Mouse (Mus musculus) midbrain, embryonic 14.5 days (tissue): ENCODE results near the gene Nmnat2. TPM values are rescaled to one million over a fixed set of nuclear protein-coding genes. Genes with fewer than 3 reads are reported as not detected.
A peak's percentile ranks its signal among the peaks of the same experiment; 100 is the strongest.

ENCODE experiments used
- ATAC-seq: fragments of 200-750 bp; cut with Nextera tagmentation; 2 replicates; pipeline ENCODE4 v1.8.0; 2017; ENCODE audit warnings: moderate number of reproducible peaks, moderate library complexity; ENCODE audit not compliant: low FRiP score, low TSS enrichment
- DNase-seq: peaks from one replicate; pipeline ENCODE4 v3.0.0-alpha.2; 2015
- H3K27ac ChIP-seq: fragments of 300-500 bp; sonication (generic); replicated peaks from 2 replicates; pipeline ENCODE4 v1.5.1; 2014; ENCODE audit warnings: mild to moderate bottlenecking, low read depth, low read length, moderate library complexity
- H3K27me3 ChIP-seq: fragments of 300-500 bp; sonication (generic); 2 replicates; pipeline ENCODE4 v1.6.1; 2014; ENCODE audit warnings: low read length, control low read depth, mixed read lengths; ENCODE audit not compliant: control insufficient read depth, insufficient read depth
- H3K36me3 ChIP-seq: fragments of 300-500 bp; sonication (generic); 2 replicates; pipeline ENCODE4 v1.6.1; 2014; ENCODE audit warnings: low read length, control low read depth; ENCODE audit not compliant: control insufficient read depth, insufficient read depth
- H3K4me1 ChIP-seq: fragments of 300-500 bp; sonication (generic); 2 replicates; pipeline ENCODE4 v1.6.1; 2014; ENCODE audit warnings: mild to moderate bottlenecking, antibody characterized with exemption, low read length, control low read depth; ENCODE audit not compliant: control insufficient read depth, insufficient read depth
- H3K4me2 ChIP-seq: fragments of 300-500 bp; sonication (generic); 2 replicates; pipeline ENCODE4 v1.6.1; 2014; ENCODE audit warnings: mild to moderate bottlenecking, low read length, moderate library complexity
- H3K4me3 ChIP-seq: fragments of 300-500 bp; sonication (generic); replicated peaks from 2 replicates; pipeline ENCODE4 v1.5.1; 2014; ENCODE audit warnings: low read depth, low read length
- H3K9ac ChIP-seq: fragments of 300-500 bp; sonication (generic); replicated peaks from 2 replicates; pipeline ENCODE4 v1.6.1; 2014; ENCODE audit warnings: mild to moderate bottlenecking, low read length, moderate library complexity
- H3K9me3 ChIP-seq: fragments of 300-500 bp; sonication (generic); 2 replicates; pipeline ENCODE4 v1.6.1; 2016; ENCODE audit warnings: low read length, control low read depth, mixed read lengths; ENCODE audit not compliant: control insufficient read depth
- WGBS: fragments of 180-500 bp; shearing (Covaris S2); extraction: QIAGEN DNeasy Blood & Tissue Kit; methylation state at CpG from one replicate; pipeline ENCODE4 v1.1.7; 2014; 5-methylcytosine and 5-hydroxymethylcytosine counted together
- polyA plus RNA-seq: library from polyadenylated mRNA; unstranded; fragments of >200 nt; fragmentation: Nextera tagmentation; extraction: Ambion mirVana; gene quantifications from 2 replicates; pipeline ENCODE4 v1.2.1, GENCODE M21; 2014

Gene Nmnat2
- polyA plus RNA-seq, 1 experiment from 2014 or later: 83.2 TPM

DNA sequence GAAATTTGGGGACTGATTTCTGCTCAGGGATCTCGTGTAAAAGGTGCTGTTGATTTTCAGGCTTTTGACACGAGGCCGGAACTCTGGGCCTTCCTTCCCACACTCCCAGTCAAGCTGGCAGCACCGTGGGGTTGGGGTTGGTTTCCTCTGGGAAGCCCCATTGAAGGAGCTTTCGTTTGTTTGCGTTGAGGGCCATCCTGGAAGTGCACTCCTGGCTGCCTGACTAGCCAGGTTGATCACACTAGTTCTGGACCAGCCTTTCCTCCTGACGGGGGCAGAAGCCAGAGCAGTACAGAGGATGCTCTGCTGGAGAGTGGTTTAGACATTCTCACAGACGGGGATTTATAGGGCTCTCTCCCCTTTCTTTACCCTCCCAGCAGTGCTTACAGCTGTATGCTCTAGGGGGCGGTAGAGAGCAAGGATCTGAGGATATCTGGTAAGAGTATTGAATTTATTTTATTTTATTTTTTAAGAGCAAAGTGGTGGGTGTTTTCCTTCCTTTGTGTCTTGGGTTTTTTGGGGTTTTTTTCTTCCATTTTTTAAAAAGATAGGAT lies 146.6 kb downstream of the Nmnat2 start:
- Histone ChIP-seq H3K27ac (no peak overlapping the region), H3K9me3 (no peaks in the 10 kb centered on the region), H3K36me3 (no peaks in the 10 kb centered on the region), H3K4me3 (no peak overlapping the region), H3K27me3 (no peaks in the 10 kb centered on the region), H3K9ac (no peak overlapping the region), H3K4me1 (0 out of 2 replicates have a peak, but pooled peaks cover 2% of the 10 kb centered on the region), H3K4me2 (no peak overlapping the region)
- DNase-seq: peak; percentile 67
- 35% methylated on average over 9 of the region's 9 CpGs for WGBS
- no peak for ATAC-seq

GRCm38 (mm10) chr1:153102296-153103185 lies 147.7 kb downstream of the Nmnat2 start:
- 92% methylated on average over 17 of the region's 17 CpGs for WGBS
- no peak overlapping the region for H3K4me2 ChIP-seq
- no peak overlapping the region for H3K4me3 ChIP-seq
- no peaks in the 10 kb centered on the region for H3K9me3 ChIP-seq
- no peaks in the 10 kb centered on the region for H3K36me3 ChIP-seq
- H3K27me3 ChIP-seq: no peaks in the 10 kb centered on the region
- ATAC-seq: no peak
- 0 out of 2 replicates have a peak, but pooled peaks cover under 1% of the 10 kb centered on the region for H3K4me1 ChIP-seq
- no peak overlapping the region for H3K27ac ChIP-seq
- DNase-seq: peak; percentile 26
- no peak overlapping the region for H3K9ac ChIP-seq

- DNase-seq: no peak
- 96% methylated on average over 7 of the region's 8 CpGs for WGBS
- Histone ChIP-seq H3K4me3 (no peak overlapping the region), H3K27me3 (no peaks in the 10 kb centered on the region), H3K27ac (no peak overlapping the region), H3K36me3 (no peaks in the 10 kb centered on the region), H3K4me2 (no peak overlapping the region), H3K9ac (no peak overlapping the region), H3K9me3 (no peaks in the 10 kb centered on the region), H3K4me1 (0 out of 2 replicates have a peak, but pooled peaks cover 4% of the 10 kb centered on the region)
- ATAC-seq: no peak
Measured at GRCm38 (mm10) chr1:153103186-153103554, 148.4 kb downstream of the Nmnat2 start.

- 83% methylated on average over 12 of the region's 12 CpGs for whole genome bisulfite sequencing
Measured at GRCm38 (mm10) chr1:153104804-153105203, 150.0 kb downstream of the Nmnat2 start.

GRCm38 (mm10) chr1:153107866-153108265 lies 153.1 kb downstream of the Nmnat2 start:
- peak; percentile 68 for DNase-seq
- H3K27ac ChIP-seq: no peak overlapping the region

More at GRCm38 (mm10) chr1:153104804-153105203, 150.0 kb downstream of the Nmnat2 start:
- Histone ChIP-seq H3K27ac (no peak overlapping the region), H3K9me3 (no peaks in the 10 kb centered on the region), H3K4me1 (0 out of 2 replicates have a peak, but pooled peaks cover 4% of the 10 kb centered on the region), H3K36me3 (no peaks in the 10 kb centered on the region), H3K27me3 (no peaks in the 10 kb centered on the region), H3K4me3 (no peak overlapping the region), H3K9ac (no peak overlapping the region), H3K4me2 (no peak overlapping the region)
- DNase-seq (no peak), ATAC-seq (no peak)

GRCm38 (mm10) chr1:153109346-153109745 lies 154.6 kb downstream of the Nmnat2 start:
- no peak overlapping the region for H3K27ac ChIP-seq
- 0 out of 2 replicates have a peak, but pooled peaks cover 4% of the 10 kb centered on the region for H3K4me1 ChIP-seq
- no peak overlapping the region for H3K4me2 ChIP-seq
- H3K9me3 ChIP-seq: no peaks in the 10 kb centered on the region
- DNase-seq (no peak), ATAC-seq (no peak)
- WGBS: 85% methylated on average over 5 of the region's 5 CpGs
- no peak overlapping the region for H3K9ac ChIP-seq
- no peak overlapping the region for H3K4me3 ChIP-seq
- H3K36me3 ChIP-seq: peaks cover 10% of the 10 kb centered on the region
- H3K27me3 ChIP-seq: no peaks in the 10 kb centered on the region

More at GRCm38 (mm10) chr1:153107866-153108265, 153.1 kb downstream of the Nmnat2 start:
- ATAC-seq: no peak; the same call in 1 of the 2 replicates
- H3K4me2 ChIP-seq: no peak overlapping the region
- WGBS: 48% methylated on average over 7 of the region's 7 CpGs
- no peak overlapping the region for H3K4me3 ChIP-seq
- H3K9me3 ChIP-seq: no peaks in the 10 kb centered on the region
- peaks cover 9% of the 10 kb centered on the region for H3K36me3 ChIP-seq
- H3K9ac ChIP-seq: no peak overlapping the region
- 0 out of 2 replicates have a peak, but pooled peaks cover 4% of the 10 kb centered on the region for H3K4me1 ChIP-seq
- no peaks in the 10 kb centered on the region for H3K27me3 ChIP-seq

DNA sequence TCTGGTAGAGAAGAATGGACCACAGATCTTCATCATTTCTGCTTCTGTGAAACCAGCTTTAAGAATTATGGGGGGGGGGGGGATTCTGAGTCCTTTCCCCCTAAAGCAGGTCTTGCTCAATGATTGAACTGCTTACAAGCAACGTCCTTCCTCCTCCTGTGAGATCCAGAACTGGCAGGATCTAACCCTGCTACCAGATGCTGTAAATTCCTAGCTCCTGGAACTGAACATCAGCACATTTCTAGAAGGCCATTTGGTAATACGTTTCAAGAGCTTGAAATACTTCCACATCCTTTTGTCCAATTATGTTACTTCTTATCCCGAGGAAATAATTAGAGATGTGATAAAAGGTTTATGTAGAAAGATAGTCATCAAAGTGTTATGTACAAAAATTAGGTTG lies 155.0 kb downstream of the Nmnat2 start:
- DNase-seq (no peak), ATAC-seq (no peak)
- H3K4me1 ChIP-seq: 0 out of 2 replicates have a peak, but pooled peaks cover 4% of the 10 kb centered on the region
- no peak overlapping the region for H3K9ac ChIP-seq
- no peaks in the 10 kb centered on the region for H3K27me3 ChIP-seq
- no peak overlapping the region for H3K27ac ChIP-seq
- H3K4me2 ChIP-seq: no peak overlapping the region
- H3K9me3 ChIP-seq: no peaks in the 10 kb centered on the region
- peaks cover 10% of the 10 kb centered on the region for H3K36me3 ChIP-seq
- no peak overlapping the region for H3K4me3 ChIP-seq
- WGBS: 84% methylated on average over 3 of the region's 3 CpGs

DNA sequence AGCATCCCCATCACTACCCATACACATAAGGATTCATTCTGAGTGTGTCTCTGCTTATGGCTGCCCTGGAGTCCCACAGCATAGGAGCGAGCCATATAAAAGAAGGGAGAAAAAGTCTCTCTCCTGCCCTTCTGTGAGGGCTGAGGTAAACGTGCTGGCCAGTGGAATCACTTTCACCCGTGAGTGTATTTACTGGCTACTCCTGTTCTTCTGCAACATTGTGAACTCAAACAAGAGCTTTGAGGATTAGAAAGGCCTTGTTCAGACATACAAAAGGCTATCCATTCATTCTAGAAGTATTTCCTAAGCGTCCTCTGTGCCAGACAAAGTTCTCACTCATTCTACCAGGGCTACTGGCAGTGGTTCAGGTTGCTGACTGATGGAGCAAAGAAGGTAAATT lies 156.8 kb downstream of the Nmnat2 start:
- no peak overlapping the region for H3K9ac ChIP-seq
- no peak overlapping the region for H3K4me2 ChIP-seq
- H3K27me3 ChIP-seq: no peaks in the 10 kb centered on the region
- DNase-seq (no peak), ATAC-seq (no peak)
- H3K9me3 ChIP-seq: no peaks in the 10 kb centered on the region
- H3K36me3 ChIP-seq: peaks cover 13% of the 10 kb centered on the region
- 0 out of 2 replicates have a peak, but pooled peaks cover 4% of the 10 kb centered on the region for H3K4me1 ChIP-seq
- H3K27ac ChIP-seq: no peak overlapping the region
- WGBS: 48% methylated on average over 4 of the region's 4 CpGs
- no peak overlapping the region for H3K4me3 ChIP-seq
